Mouse (Mus musculus): ENCODE data around the gene Uqcr10.

DNA sequence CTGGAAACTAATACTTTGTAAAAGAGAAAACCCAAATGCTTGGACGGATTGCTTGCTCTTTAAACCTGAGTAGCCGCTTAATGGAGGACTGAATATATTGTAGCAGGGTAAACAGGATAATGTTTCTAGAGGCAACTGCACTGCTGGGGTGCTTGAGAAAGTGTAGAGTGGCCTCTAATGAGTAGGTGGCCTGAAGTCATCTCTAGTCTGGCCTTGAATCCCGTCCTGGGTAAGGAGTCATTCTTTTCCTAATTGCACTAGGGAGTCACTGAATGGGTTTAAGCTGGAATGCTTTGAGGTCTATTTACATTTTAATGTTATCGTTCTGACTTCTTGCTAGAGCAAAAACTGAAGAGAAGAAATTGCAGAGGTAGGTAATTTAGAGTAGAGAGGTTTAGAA, 1.0 kb upstream of the Uqcr10 start:
- TF ChIP-seq CTCF (conservative IDR thresholded peaks at IDR 0.05; ENCODE audit: low read length) (no peak), POU5F1 (IDR thresholded peaks at IDR 0.05; ENCODE audit: borderline replicate concordance, low read length) (no peak)
